Mouse (Mus musculus) midbrain, embryonic 16.5 days (tissue): ENCODE data around the gene Wwtr1. TPM values are rescaled to one million over a fixed set of nuclear protein-coding genes. Genes with fewer than 3 reads are reported as not detected.

ENCODE experiments used
- ATAC-seq: fragments of 200-750 bp; cut with Nextera tagmentation; 2 replicates; pipeline ENCODE4 v1.8.0; 2017; ENCODE audit warnings: moderate TSS enrichment
- H3K27ac ChIP-seq: fragments of 300-500 bp; sonication (generic); 2 replicates; pipeline ENCODE4 v1.5.1; 2014; ENCODE audit warnings: mild to moderate bottlenecking, low read length, mixed read lengths
- H3K27me3 ChIP-seq: fragments of 300-500 bp; sonication (generic); 2 replicates; pipeline ENCODE4 v1.6.1; 2014; ENCODE audit warnings: low read depth, low read length, mixed read lengths; ENCODE audit not compliant: control insufficient read depth, insufficient read depth
- H3K36me3 ChIP-seq: fragments of 300-500 bp; sonication (generic); 2 replicates; pipeline ENCODE4 v1.6.1; 2014; ENCODE audit warnings: mild to moderate bottlenecking, low read length, moderate library complexity, mixed read lengths; ENCODE audit not compliant: control insufficient read depth, insufficient read depth
- H3K4me1 ChIP-seq: fragments of 300-500 bp; sonication (generic); 2 replicates; pipeline ENCODE4 v1.6.1; 2014; ENCODE audit warnings: mild to moderate bottlenecking, low read length, mixed read lengths; ENCODE audit not compliant: control insufficient read depth, insufficient read depth
- H3K4me2 ChIP-seq: fragments of 300-500 bp; sonication (generic); 2 replicates; pipeline ENCODE4 v1.6.1; 2014; ENCODE audit warnings: mild to moderate bottlenecking, low read length, mixed read lengths
- H3K4me3 ChIP-seq: fragments of 300-500 bp; sonication (generic); 2 replicates; pipeline ENCODE4 v1.5.1; 2014; ENCODE audit warnings: low read depth, mild to moderate bottlenecking, low read length, moderate library complexity, mixed read lengths
- H3K9ac ChIP-seq: fragments of 300-500 bp; sonication (generic); 2 replicates; pipeline ENCODE4 v1.6.1; 2014; ENCODE audit warnings: low read depth, low read length, mixed read lengths
- H3K9me3 ChIP-seq: fragments of 300-500 bp; sonication (generic); replicated peaks from 2 replicates; pipeline ENCODE4 v1.6.1; 2014; ENCODE audit warnings: mild to moderate bottlenecking, low read length, mixed read lengths; ENCODE audit not compliant: control insufficient read depth, poor library complexity, severe bottlenecking
- WGBS: fragments of 180-500 bp; shearing (Covaris S2); extraction: QIAGEN DNeasy Blood & Tissue Kit; methylation state at CpG from one replicate; pipeline ENCODE4 v1.1.7; 2014; 5-methylcytosine and 5-hydroxymethylcytosine counted together
- polyA plus RNA-seq: library from polyadenylated mRNA; unstranded; fragments of >200 nt; fragmentation: Nextera tagmentation; extraction: Ambion mirVana; gene quantifications from 2 replicates; pipeline ENCODE4 v1.2.1, GENCODE M21; 2015

The Wwtr1 gene
- polyA plus RNA-seq, 1 experiment from 2014 or later = 5.8 TPM

GRCm38 (mm10) chr3:57566655-57567054 is 9.1 kb downstream of the Wwtr1 start:
- Histone ChIP-seq H3K36me3 (no peaks in the 10 kb centered on the region), H3K9ac (no peak overlapping the region), H3K27me3 (no peaks in the 10 kb centered on the region), H3K27ac (no peak overlapping the region), H3K4me3 (no peak overlapping the region), H3K9me3 (no peaks in the 10 kb centered on the region), H3K4me2 (no peak overlapping the region), H3K4me1 (no peaks in the 10 kb centered on the region)
- WGBS = 90% methylated on average over 5 of the region's 5 CpGs
- ATAC-seq = no peak

- Histone ChIP-seq H3K4me3 (no peak overlapping the region), H3K27ac (no peak overlapping the region), H3K9me3 (no peaks in the 10 kb centered on the region), H3K9ac (no peak overlapping the region), H3K27me3 (no peaks in the 10 kb centered on the region), H3K36me3 (no peaks in the 10 kb centered on the region), H3K4me1 (no peaks in the 10 kb centered on the region), H3K4me2 (no peak overlapping the region)
- no peak for ATAC-seq
- 91% methylated on average over 5 of the region's 5 CpGs for WGBS
Measured at GRCm38 (mm10) chr3:57563627-57564026, 12.1 kb downstream of the Wwtr1 start.

GRCm38 (mm10) chr3:57562996-57563506 is 12.7 kb downstream of the Wwtr1 start:
- no peak for ATAC-seq
- WGBS = 64% methylated on average over 6 of the region's 6 CpGs
- Histone ChIP-seq H3K27ac (no peak overlapping the region), H3K9ac (no peak overlapping the region), H3K36me3 (no peaks in the 10 kb centered on the region), H3K27me3 (no peaks in the 10 kb centered on the region), H3K4me3 (no peak overlapping the region), H3K4me2 (no peak overlapping the region), H3K9me3 (no peaks in the 10 kb centered on the region), H3K4me1 (no peaks in the 10 kb centered on the region)

GRCm38 (mm10) chr3:57558761-57559160 is 16.9 kb downstream of the Wwtr1 start:
- Histone ChIP-seq H3K4me3 (no peak overlapping the region), H3K27me3 (no peaks in the 10 kb centered on the region), H3K4me1 (no peaks in the 10 kb centered on the region), H3K27ac (no peak overlapping the region), H3K4me2 (no peak overlapping the region), H3K36me3 (no peaks in the 10 kb centered on the region), H3K9ac (no peak overlapping the region), H3K9me3 (no peaks in the 10 kb centered on the region)
- no peak for ATAC-seq
- WGBS = 95% methylated on average over 6 of the region's 6 CpGs

GRCm38 (mm10) chr3:57557408-57557807 is 18.3 kb downstream of the Wwtr1 start:
- H3K4me2 ChIP-seq = no peak overlapping the region
- H3K4me3 ChIP-seq = no peak overlapping the region
- no peaks in the 10 kb centered on the region for H3K9me3 ChIP-seq
- no peak overlapping the region for H3K27ac ChIP-seq
- WGBS = 96% methylated on average over 4 of the region's 4 CpGs
- H3K27me3 ChIP-seq = no peaks in the 10 kb centered on the region
- H3K4me1 ChIP-seq = no peaks in the 10 kb centered on the region
- H3K36me3 ChIP-seq = no peaks in the 10 kb centered on the region
- no peak overlapping the region for H3K9ac ChIP-seq
- no peak for ATAC-seq

GRCm38 (mm10) chr3:57555560-57555959 is 20.1 kb downstream of the Wwtr1 start:
- 57% methylated on average over 3 of the region's 3 CpGs for WGBS
- no peak overlapping the region for H3K4me3 ChIP-seq
- H3K27ac ChIP-seq = no peak overlapping the region
- H3K27me3 ChIP-seq = no peaks in the 10 kb centered on the region
- H3K36me3 ChIP-seq = no peaks in the 10 kb centered on the region
- no peak overlapping the region for H3K4me2 ChIP-seq
- ATAC-seq = no peak
- H3K9me3 ChIP-seq = no peaks in the 10 kb centered on the region
- H3K4me1 ChIP-seq = no peaks in the 10 kb centered on the region
- no peak overlapping the region for H3K9ac ChIP-seq

GRCm38 (mm10) chr3:57554890-57555239 is 20.8 kb downstream of the Wwtr1 start:
- 88% methylated on average over 3 of the region's 3 CpGs for WGBS
- ATAC-seq = no peak

GRCm38 (mm10) chr3:57554124-57554889 is 21.4 kb downstream of the Wwtr1 start:
- 91% methylated on average over 10 of the region's 10 CpGs for WGBS
- H3K4me2 ChIP-seq = no peak overlapping the region
- H3K4me3 ChIP-seq = no peak overlapping the region
- no peak overlapping the region for H3K9ac ChIP-seq
- H3K9me3 ChIP-seq = no peaks in the 10 kb centered on the region
- H3K27ac ChIP-seq = no peak overlapping the region
- H3K4me1 ChIP-seq = no peaks in the 10 kb centered on the region
- H3K27me3 ChIP-seq = no peaks in the 10 kb centered on the region
- no peak for ATAC-seq
- H3K36me3 ChIP-seq = no peaks in the 10 kb centered on the region

More at GRCm38 (mm10) chr3:57554890-57555239, 20.8 kb downstream of the Wwtr1 start:
- H3K27me3 ChIP-seq = no peaks in the 10 kb centered on the region
- H3K36me3 ChIP-seq = no peaks in the 10 kb centered on the region
- H3K27ac ChIP-seq = no peak overlapping the region
- no peak overlapping the region for H3K4me2 ChIP-seq
- H3K4me3 ChIP-seq = no peak overlapping the region
- H3K4me1 ChIP-seq = no peaks in the 10 kb centered on the region
- no peak overlapping the region for H3K9ac ChIP-seq
- no peaks in the 10 kb centered on the region for H3K9me3 ChIP-seq

- Histone ChIP-seq H3K27ac (no peak overlapping the region), H3K4me2 (no peak overlapping the region), H3K9me3 (no peaks in the 10 kb centered on the region), H3K36me3 (no peaks in the 10 kb centered on the region), H3K4me3 (no peak overlapping the region), H3K4me1 (no peaks in the 10 kb centered on the region), H3K27me3 (no peaks in the 10 kb centered on the region), H3K9ac (no peak overlapping the region)
- WGBS = over 99% methylated on average over 5 of the region's 5 CpGs
- ATAC-seq = no peak
Measured at GRCm38 (mm10) chr3:57553108-57553507, 22.6 kb downstream of the Wwtr1 start.
